Comparison of ENCODE assay signal across 8 mouse cellular contexts in genomic region chr5:103910748-103911409, GRCm38 (mm10). TPM values are rescaled to one million over a fixed set of nuclear protein-coding genes. Genes with fewer than 3 reads are reported as not detected.
DNase-seq lines count a peak whose midpoint lies in the region; ATAC-seq lines count a peak whose summit lies in the region.

Gene Klhl8, minus strand, starts transcription at chr5:103911259.

- H3K4me3 ChIP-seq in megakaryocyte, embryonic 14.5 days (replicated peaks): peak within 1 kb of the TSS; percentile 92

- ATAC-seq in inflammation-experienced regulatory T-cells, adult 6 months: peak; percentile 93

- peaks cover 33% of the 10 kb centered on the region for H3K4me1 ChIP-seq in megakaryocyte, embryonic 14.5 days

- H3K27me3 ChIP-seq in megakaryocyte, embryonic 14.5 days (replicated peaks): peaks cover 21% of the 10 kb centered on the region

- no peaks in the 10 kb centered on the region for H3K36me3 ChIP-seq in megakaryocyte, embryonic 14.5 days (replicated peaks; ENCODE audit: low read length)

- H3K9me3 ChIP-seq in megakaryocyte, embryonic 14.5 days: no peaks in the 10 kb centered on the region

- DNase-seq in adrenal gland, adult (ENCODE audit: inconsistent age in 2 of 2, low spot score in 1 of 2): peak; percentile 90 to 95
- DNase-seq in embryo, embryonic 10 days (ENCODE audit: low spot score): peak; percentile 94
- DNase-seq in gastrocnemius, postnatal 10 days: peak; percentile 87
- peak; percentile 47 to 78 for DNase-seq in left cerebral cortex, adult 9 months (ENCODE audit: low spot score in 2 of 2)
- DNase-seq in right cerebral cortex, adult 2 months (ENCODE audit: low spot score in 2 of 2): peak; percentile 79 to 87
- peak; percentile 26 for DNase-seq in urinary bladder, postnatal 10 days (ENCODE audit: low spot score)

RNA-seq across cellular contexts. Expression of gene Klhl8, which starts in this region (rescaled TPM):
- 10 to 100 TPM; 19.3 to 20.2 TPM for total RNA-seq in gastrocnemius, postnatal 10 days (2021)
- under 1 TPM; 0.19 to 0.75 (median 0.49) TPM for polyA plus RNA-seq in inflammation-experienced regulatory T-cells, adult 6 months (2017; shearing (Covaris generic))
- not detected in 2 replicates for polyA plus RNA-seq in megakaryocyte, embryonic 14.5 days (2012; ENCODE audit: insufficient read depth, low replicate concordance)

Comparison
In these comparisons a context has a peak if more than half of its experiments do, and no peak if none do; other contexts are left out.
1. Peak in every context shown above with its lines: DNase-seq, ATAC-seq and H3K4me3 ChIP-seq.
2. Peak in ATAC-seq in inflammation-experienced regulatory T-cells, adult 6 months; RNA of the gene not detected or under 1 TPM.
3. DNase-seq: peak in every context shown above with its lines; median percentile 94 in embryo, embryonic 10 days; 92 in adrenal gland, adult; 87 in gastrocnemius, postnatal 10 days; 83 in right cerebral cortex, adult 2 months; 62 in left cerebral cortex, adult 9 months; 26 in urinary bladder, postnatal 10 days.